Mouse (Mus musculus) ES-CJ7 (cell line): ENCODE results near the gene Ddhd1.
"Not testable (repeated sequence)": the region's sequence is repeated elsewhere in the genome, so short reads cannot be mapped to it uniquely, and the experiment has no call there.

Experiments used
- DNase-seq: peaks from one replicate; pipeline ENCODE4 v3.0.0; 2011; ENCODE audit warnings: low read depth, low spot score

Ddhd1 gene

GRCm38 (mm10) chr14:45580923-45581827, 76.8 kb downstream of the Ddhd1 start:
- DNase-seq: not testable (repeated sequence)

- DNase-seq: peak; percentile 79
Observed at GRCm38 (mm10) chr14:45566066-45566937, 91.6 kb downstream of the Ddhd1 start.

GRCm38 (mm10) chr14:45565216-45566065, 92.5 kb downstream of the Ddhd1 start:
- peak; percentile 50 for DNase-seq

DNA sequence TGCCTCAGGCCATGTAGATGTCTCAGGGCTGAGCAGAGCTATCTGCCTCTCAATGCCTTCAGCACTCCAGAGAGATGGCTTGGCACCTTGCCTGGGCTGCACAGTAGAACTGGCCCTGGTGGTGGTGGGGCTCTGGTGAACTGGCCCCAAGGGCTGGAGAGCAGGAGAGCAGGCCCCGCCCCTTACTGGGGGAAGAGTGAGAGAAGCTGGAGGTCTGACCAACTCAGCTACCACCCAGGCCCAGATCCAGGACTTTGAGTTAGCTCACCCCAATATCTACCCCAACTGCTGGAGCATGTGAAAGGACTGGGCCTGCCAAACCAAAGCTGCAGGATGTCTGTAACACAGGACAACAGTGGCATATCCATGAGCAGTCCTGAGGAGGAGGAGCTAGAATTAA, 94.4 kb downstream of the Ddhd1 start:
- DNase-seq: no peak

GRCm38 (mm10) chr14:45561681-45562080, 96.3 kb downstream of the Ddhd1 start:
- no peak for DNase-seq

GRCm38 (mm10) chr14:45559018-45559417, 98.9 kb downstream of the Ddhd1 start:
- DNase-seq: peak; percentile 77

GRCm38 (mm10) chr14:45554336-45554735, 103.6 kb downstream of the Ddhd1 start:
- no peak for DNase-seq

- no peak for DNase-seq
Observed at GRCm38 (mm10) chr14:45553854-45554253, 104.1 kb downstream of the Ddhd1 start.

- peak; percentile 79 for DNase-seq
Observed at GRCm38 (mm10) chr14:45552431-45552830, 105.5 kb downstream of the Ddhd1 start.

DNA sequence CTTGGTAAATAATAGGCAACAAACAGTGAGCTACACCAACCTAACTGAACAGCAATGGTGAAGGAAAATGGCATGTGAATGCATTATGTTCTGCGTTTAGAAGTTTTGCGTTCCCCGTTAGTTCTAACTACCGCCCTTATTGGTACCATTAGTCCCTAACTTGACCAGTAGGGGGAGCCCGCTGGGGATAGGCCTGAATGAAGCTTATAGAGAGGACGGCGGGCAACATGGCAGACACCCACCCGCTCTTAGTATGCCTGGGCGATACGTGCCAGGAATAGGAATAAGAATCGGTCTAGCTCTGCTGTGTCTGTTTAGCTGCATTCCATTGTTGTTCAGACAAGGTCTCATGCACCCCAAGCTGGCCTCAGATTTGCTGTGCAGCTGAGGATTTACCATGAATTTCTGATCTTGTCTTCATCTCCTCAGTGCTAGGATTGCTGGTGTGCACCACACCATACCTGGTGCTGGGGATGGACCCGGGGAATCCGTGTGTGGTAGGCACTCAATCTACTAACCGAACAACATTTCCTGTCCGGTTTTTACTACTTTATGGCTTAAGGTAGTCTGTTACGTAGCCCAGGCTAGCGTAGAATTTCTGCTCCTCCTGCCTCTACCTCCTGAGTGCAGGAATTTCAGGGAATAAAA, 106.7 kb downstream of the Ddhd1 start:
- peak; percentile 89 for DNase-seq

GRCm38 (mm10) chr14:45550010-45550647, 107.8 kb downstream of the Ddhd1 start:
- DNase-seq: no peak

DNA sequence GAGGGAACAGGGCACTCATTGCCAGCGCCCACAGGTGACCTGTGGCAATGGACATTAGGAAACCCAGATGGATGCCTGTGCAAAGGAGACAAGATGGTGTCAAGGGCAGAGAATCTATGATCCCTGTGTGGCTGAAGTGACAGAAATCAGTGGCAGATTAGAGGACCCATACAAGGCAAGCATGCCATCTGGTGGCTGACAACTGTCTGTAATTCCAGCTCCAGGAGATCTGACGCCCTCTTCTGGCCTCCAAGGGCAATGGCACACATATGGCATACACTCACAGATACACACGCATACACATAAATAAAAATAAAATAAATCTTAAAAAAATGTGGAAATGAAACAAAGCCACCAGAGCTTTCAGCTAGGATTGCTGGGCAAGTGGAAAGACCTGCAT, 109.8 kb downstream of the Ddhd1 start:
- peak; percentile 84 for DNase-seq

DNA sequence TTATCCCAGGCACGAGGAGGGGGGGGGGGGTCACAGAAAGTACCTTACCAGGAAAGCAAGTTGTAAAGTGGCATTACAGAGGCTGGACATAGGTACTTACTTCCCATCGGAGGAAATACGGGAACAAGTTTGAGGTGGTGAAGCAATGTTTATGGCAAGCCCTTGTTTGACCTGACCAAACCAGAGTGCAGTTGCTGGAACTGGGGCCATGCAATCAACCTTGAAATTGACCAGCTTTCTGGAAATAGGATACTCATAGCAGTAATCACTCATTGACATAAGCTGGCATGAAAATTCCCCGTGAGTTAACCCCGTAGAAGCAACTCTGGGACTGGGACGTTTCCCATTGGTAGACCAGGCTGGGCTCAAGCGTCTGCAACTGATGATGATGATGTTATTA, 113.0 kb downstream of the Ddhd1 start:
- no peak for DNase-seq

DNA sequence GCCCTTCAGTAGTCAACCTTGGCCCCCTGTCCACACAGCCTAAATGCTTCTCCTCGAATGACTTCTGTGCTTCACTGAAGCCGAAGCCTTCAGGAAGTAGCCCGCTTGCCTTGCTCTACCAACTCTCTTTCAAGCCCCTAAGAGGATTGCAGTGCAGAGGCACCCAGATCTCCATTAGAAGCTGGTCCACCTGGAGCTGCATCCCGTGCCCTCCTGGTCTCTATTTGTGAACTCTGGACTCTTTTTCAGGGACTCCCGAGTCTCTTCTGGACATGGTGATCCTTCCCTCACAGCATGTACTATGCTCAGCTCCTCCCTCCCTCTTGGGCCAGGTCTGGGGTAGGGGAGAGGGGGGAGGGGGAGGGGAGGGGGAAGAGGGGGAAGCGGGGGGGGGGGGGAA, 113.9 kb downstream of the Ddhd1 start:
- DNase-seq: no peak

GRCm38 (mm10) chr14:45539659-45540468, 118.1 kb downstream of the Ddhd1 start:
- DNase-seq: peak; percentile 91
